Comparison of ENCODE assay signal across 16 mouse cellular contexts in the genomic region with DNA sequence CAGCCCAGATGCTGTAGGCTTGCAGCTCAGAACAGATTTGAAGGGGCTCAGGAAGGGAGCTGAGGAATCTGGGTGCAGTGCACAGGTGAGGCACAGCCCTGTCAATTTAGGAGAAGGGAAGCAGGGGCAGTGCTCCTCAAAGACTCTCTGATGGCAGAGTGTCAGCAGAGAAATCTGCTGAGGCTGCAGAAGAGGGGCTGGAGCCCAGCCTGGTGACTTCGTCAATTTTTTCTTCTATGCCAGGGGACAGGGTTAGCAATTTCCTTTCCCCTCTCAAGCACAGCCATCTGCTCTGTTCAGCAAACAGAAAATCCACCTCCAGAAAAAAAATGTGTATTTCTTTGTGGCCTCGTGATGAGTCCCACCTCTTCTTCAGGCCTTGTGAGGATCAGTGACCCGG.
"Had no signal": no experiment of that assay in that cellular context is flagged by ENCODE, and none has a peak within 500 bp of the region (broad histone marks: within the 10 kb centered on the region; RNA-seq: fewer than 3 reads in every experiment).

No protein-coding gene starts in this region.

- H3K4me2 ChIP-seq: limb, embryonic 13.5 days; liver, embryonic 15.5 days; lung, embryonic 14.5 days; midbrain, embryonic 11.5 days; midbrain, embryonic 15.5 days; neural tube, embryonic 12.5 days had no signal

- H3K9me3 ChIP-seq: liver, embryonic 15.5 days; midbrain, embryonic 15.5 days; neural tube, embryonic 12.5 days had no signal

- H3K9ac ChIP-seq: limb, embryonic 13.5 days; liver, embryonic 15.5 days; lung, embryonic 14.5 days; midbrain, embryonic 15.5 days; neural tube, embryonic 12.5 days had no signal

- ATAC-seq: midbrain, embryonic 15.5 days had no signal

- H3K27ac ChIP-seq: kidney, postnatal 0 days; limb, embryonic 13.5 days; liver, embryonic 15.5 days; midbrain, embryonic 15.5 days; neural tube, embryonic 12.5 days had no signal

- H3K4me3 ChIP-seq: limb, embryonic 13.5 days; liver, embryonic 15.5 days; megakaryocyte, embryonic 14.5 days; midbrain, embryonic 15.5 days; neural tube, embryonic 12.5 days had no signal

- H3K4me1 ChIP-seq: midbrain, embryonic 15.5 days; neural tube, embryonic 12.5 days had no signal

- H3K36me3 ChIP-seq: limb, embryonic 13.5 days; liver, embryonic 15.5 days; midbrain, embryonic 15.5 days; neural tube, embryonic 12.5 days had no signal

- DNase-seq: kidney, adult 9 months; kidney, postnatal 4 days; left cerebral cortex, postnatal 4 days; lung, embryonic 14.5 days; lung, postnatal 10 days; lung, postnatal 4 days; right cerebral cortex, adult 18-20 months; right cerebral cortex, postnatal 25 days; thymus, postnatal 36 days had no signal

- H3K27me3 ChIP-seq: limb, embryonic 13.5 days; megakaryocyte, embryonic 14.5 days; midbrain, embryonic 15.5 days; neural tube, embryonic 12.5 days had no signal
